Mouse (Mus musculus): Measurements from ENCODE around the gene Zfp867.

DNA sequence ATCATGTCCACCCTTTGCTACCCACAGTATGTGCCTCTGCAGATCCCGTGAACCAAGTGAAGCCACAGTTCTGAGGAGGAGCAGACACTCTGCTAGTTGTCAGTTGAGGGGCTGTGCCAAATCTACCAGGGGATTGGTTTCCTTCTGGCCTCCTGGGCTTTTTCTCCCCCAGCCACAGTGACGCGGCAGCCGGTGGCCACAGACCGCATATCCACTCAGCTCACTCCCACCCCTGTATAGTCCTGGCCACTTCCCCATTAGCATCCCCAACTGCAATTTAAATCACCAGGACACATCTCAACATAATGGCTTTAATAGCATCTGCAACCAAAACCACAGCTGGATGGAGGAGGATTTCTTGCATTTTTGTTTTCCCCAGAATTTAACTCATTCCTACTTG is 53.6 kb downstream of the Zfp867 start:
- TF ChIP-seq EP300 (IDR thresholded peaks at IDR 0.05; ENCODE audit: low read depth), result no peak
- no peak for TF ChIP-seq CTCF (IDR thresholded peaks at IDR 0.05; ENCODE audit: low read depth)
